Mouse (Mus musculus) kidney, adult 2 months (tissue): ENCODE data around the gene Wdr35.

Experiments used
- CTCF ChIP-seq: fragments of 200-500 bp; conservative IDR thresholded peaks from 2 replicates; pipeline ENCODE4 v1.5.1; 2011; ENCODE audit warnings: low read depth, mild to moderate bottlenecking, control low read depth, low read length, moderate library complexity, mixed read lengths; ENCODE audit not compliant: insufficient read depth, insufficient read length
- POLR2A ChIP-seq: fragments of 200-500 bp; IDR thresholded peaks from one replicate; pipeline ENCODE4 v1.6.1; 2011; ENCODE audit warnings: low read depth, low read length, control low read depth

DNA sequence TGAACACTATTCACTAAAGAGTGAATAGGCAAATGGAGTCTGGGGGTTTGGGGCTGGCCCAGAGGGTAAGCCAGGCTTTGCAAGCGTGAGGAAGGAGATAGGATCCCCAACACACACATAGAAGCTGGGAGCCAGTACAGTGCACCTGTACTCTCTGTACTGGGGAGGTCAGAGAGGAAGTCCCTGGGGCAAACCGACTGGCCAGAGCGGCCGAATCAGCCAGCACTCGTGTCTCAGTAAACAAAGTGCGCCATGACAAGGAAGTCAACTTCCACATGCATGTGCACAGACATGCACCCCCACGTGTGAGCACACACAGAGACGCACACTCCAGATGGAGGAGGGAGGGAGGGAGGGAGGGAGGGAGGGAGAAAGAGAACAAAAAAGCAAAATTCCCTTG is 19.5 kb downstream of the Wdr35 start:
- TF ChIP-seq POLR2A, result no peak
- no peak for TF ChIP-seq CTCF
